Comparison of ENCODE assay signal across 8 mouse cellular contexts in the genomic region with DNA sequence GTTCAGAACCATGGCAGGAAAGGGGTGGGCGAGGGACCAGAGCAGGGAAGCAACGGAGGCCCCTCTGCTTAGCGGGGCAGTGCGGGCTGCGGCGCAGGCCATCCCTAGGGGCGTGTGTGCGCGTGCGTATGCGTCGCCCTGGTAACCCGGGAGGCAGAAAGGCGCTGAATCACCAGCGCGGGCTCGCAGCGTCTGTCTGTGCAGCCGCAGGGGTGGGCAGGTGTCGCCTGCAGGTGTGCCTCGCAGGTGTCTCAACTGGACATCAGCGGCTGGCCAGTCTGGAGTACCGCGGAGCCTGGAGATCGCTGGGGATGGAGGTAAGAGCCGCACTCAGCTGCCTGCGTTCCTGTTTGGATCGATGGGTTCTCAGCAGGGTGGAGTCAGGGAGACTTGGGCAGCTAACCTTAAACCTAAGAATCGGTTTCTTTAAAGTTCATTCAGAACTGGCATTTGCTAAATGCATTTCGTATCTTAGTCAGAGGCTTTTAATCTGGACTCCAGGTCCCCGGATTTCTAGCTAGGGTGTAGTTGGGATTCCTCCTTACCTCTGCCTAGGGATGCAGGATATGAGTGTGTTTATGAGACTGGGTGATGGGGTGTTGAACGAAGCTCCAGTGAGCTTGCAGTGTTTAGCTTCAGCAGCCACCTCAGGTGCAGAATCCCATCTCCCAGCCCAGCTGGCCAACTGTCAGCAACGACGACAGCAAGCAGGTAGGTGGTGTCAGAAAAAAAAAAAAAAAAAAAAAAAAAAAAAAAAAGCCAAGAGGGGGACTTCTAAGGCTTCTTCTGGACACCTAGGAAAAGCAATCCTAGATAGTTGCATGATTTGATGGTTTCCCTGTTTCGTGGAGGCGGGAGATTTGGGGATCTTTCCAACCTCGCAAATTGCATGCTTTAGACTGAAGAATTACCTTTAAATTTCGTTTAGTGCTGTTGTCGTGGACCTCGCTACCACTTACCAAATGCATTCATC. TPM values are rescaled to one million over a fixed set of nuclear protein-coding genes. Genes with fewer than 3 reads are reported as not detected.
DNase-seq lines count a peak whose midpoint lies in the region; ATAC-seq lines count a peak whose summit lies in the region.
"Had no signal": no experiment of that assay in that cellular context is flagged by ENCODE, and none has a peak within 500 bp of the region (broad histone marks: within the 10 kb centered on the region; RNA-seq: fewer than 3 reads in every experiment).

A gene (plus strand): TSS at position 153 of the 973 bp plus-strand sequence.

- H3K4me1 ChIP-seq in embryonic facial prominence, embryonic 13.5 days, result peaks cover 12% of the 10 kb centered on the region
- peaks cover 4% of the 10 kb centered on the region; the same call in 1 of the 2 replicates for H3K4me1 ChIP-seq in stomach, embryonic 14.5 days (ENCODE audit: control insufficient read depth, insufficient read depth, low read length)

- WGBS in embryonic facial prominence, embryonic 13.5 days, result 11% methylated on average over 40 of the region's 40 CpGs
- WGBS in stomach, embryonic 14.5 days, result 13% methylated on average over 40 of the region's 40 CpGs

- H3K27ac ChIP-seq in embryonic facial prominence, embryonic 13.5 days, result no peak within 1 kb of the TSS
- no peak within 1 kb of the TSS for H3K27ac ChIP-seq in stomach, embryonic 14.5 days (ENCODE audit: low read length)

- H3K9ac ChIP-seq in embryonic facial prominence, embryonic 13.5 days, result peak within 1 kb of the TSS; percentile 66
- H3K9ac ChIP-seq in stomach, embryonic 14.5 days (replicated peaks; ENCODE audit: low read depth, low read length), result peak within 1 kb of the TSS; percentile 28; the same call in 1 of the 2 replicates

- DNase-seq in Muller cell, postnatal 12 days (ENCODE audit: inconsistent ontology term), result peak; percentile 39
- DNase-seq in adrenal gland, postnatal 14 days, result peak; percentile 82
- DNase-seq in left cerebral cortex, adult 8-10 months (ENCODE audit: low spot score in 2 of 2), result peak; percentile 64

- peak within 1 kb of the TSS; percentile 52 for H3K4me3 ChIP-seq in embryonic facial prominence, embryonic 13.5 days
- peak within 1 kb of the TSS; percentile 32 for H3K4me3 ChIP-seq in stomach, embryonic 14.5 days (ENCODE audit: low read depth, low read length)

- peaks cover 11% of the 10 kb centered on the region for H3K36me3 ChIP-seq in embryonic facial prominence, embryonic 13.5 days
- peaks cover 9% of the 10 kb centered on the region; the same call in 1 of the 2 replicates for H3K36me3 ChIP-seq in stomach, embryonic 14.5 days (ENCODE audit: control insufficient read depth, insufficient read depth, low read length)

- H3K27me3 ChIP-seq in embryonic facial prominence, embryonic 13.5 days, result no peaks in the 10 kb centered on the region
- H3K27me3 ChIP-seq in stomach, embryonic 14.5 days (ENCODE audit: control insufficient read depth, insufficient read depth, low read length), result no peaks in the 10 kb centered on the region

- peak within 1 kb of the TSS; percentile 94 for H3K4me2 ChIP-seq in embryonic facial prominence, embryonic 13.5 days
- peak within 1 kb of the TSS; percentile 69 for H3K4me2 ChIP-seq in stomach, embryonic 14.5 days (replicated peaks; ENCODE audit: low read depth, low read length)

- ATAC-seq in embryonic facial prominence, embryonic 13.5 days (ENCODE audit: insufficient number of reproducible peaks, insufficient read depth, low FRiP score, low TSS enrichment, low read depth), result peak; percentile 72; the same call in 1 of the 2 replicates
- peak; percentile 75 to 80 for ATAC-seq in hematopoietic stem cell, adult 5-6 weeks (replicated peaks in 1 of 2; ENCODE audit: insufficient read depth in 1 of 2, low FRiP score in 2 of 2, low TSS enrichment in 1 of 2, low read depth in 1 of 2, poor library complexity in 2 of 2, severe bottlenecking in 2 of 2)
- peak; percentile 74 for ATAC-seq in megakaryocyte-erythroid progenitor cell, adult 5-6 weeks (replicated peaks; ENCODE audit: low FRiP score, low TSS enrichment, poor library complexity, severe bottlenecking)
- ATAC-seq in stomach, embryonic 14.5 days (ENCODE audit: insufficient number of reproducible peaks, insufficient read depth, low FRiP score, low read depth), result peak; percentile 85; the same call in 1 of the 2 replicates

- no peaks in the 10 kb centered on the region for H3K9me3 ChIP-seq in embryonic facial prominence, embryonic 13.5 days
- no peaks in the 10 kb centered on the region for H3K9me3 ChIP-seq in stomach, embryonic 14.5 days (ENCODE audit: control insufficient read depth, low read depth, low read length)

RNA-seq across cellular contexts. Expression of the gene that starts here (rescaled TPM):
- total RNA-seq in adrenal gland, postnatal 14 days (2021), result 0.83 and 1.3 TPM in 2 replicates
- polyA plus RNA-seq in embryonic facial prominence, embryonic 13.5 days (2015; fragmentation: Nextera tagmentation; extraction: Ambion mirVana), result 0.22 and 0.87 TPM in 2 replicates
- total RNA-seq in hematopoietic stem cell, adult 5-6 weeks (2017), result not detected in 2 replicates
- 10 to 100 TPM; 25.5 to 29.0 (median 27.3) TPM for total RNA-seq in left cerebral cortex, adult 8-10 months (2022)
- not detected in 2 replicates for total RNA-seq in megakaryocyte-erythroid progenitor cell, adult 5-6 weeks (2014; fragmentation: Nextera tagmentation)
- 0.38 TPM in 1 of 2 replicates, not detected in the other for total RNA-seq in megakaryocyte-erythroid progenitor cell, adult 5-6 weeks (2017)
- polyA plus RNA-seq in stomach, embryonic 14.5 days (2014; fragmentation: Nextera tagmentation; extraction: Ambion mirVana), result 0.41 and 0.64 TPM in 2 replicates
- total RNA-seq: gastrocnemius, postnatal 4 days had no signal

Comparison
In these comparisons a context has a peak if more than half of its experiments do, and no peak if none do; other contexts are left out.
1. RNA of the gene that starts here (total RNA-seq): 25.5 to 29.0 TPM in left cerebral cortex, adult 8-10 months; 0.83 to 1.3 TPM in adrenal gland, postnatal 14 days, 0.38 TPM in megakaryocyte-erythroid progenitor cell, adult 5-6 weeks and not detected in hematopoietic stem cell, adult 5-6 weeks; every median in the first group is over 10 times any median in the second.
2. Peak in ATAC-seq, H3K4me3 ChIP-seq, H3K9ac ChIP-seq and H3K4me2 ChIP-seq in embryonic facial prominence, embryonic 13.5 days; RNA of the gene not detected or under 1 TPM.
3. Peak in ATAC-seq in hematopoietic stem cell, adult 5-6 weeks; RNA of the gene not detected or under 1 TPM.
4. Peak in ATAC-seq in megakaryocyte-erythroid progenitor cell, adult 5-6 weeks; RNA of the gene not detected or under 1 TPM.
5. Peak in ATAC-seq, H3K4me3 ChIP-seq, H3K9ac ChIP-seq and H3K4me2 ChIP-seq in stomach, embryonic 14.5 days; RNA of the gene not detected or under 1 TPM.
6. Peak in every context shown above with its lines, with median percentiles within 50 percentile points of each other: DNase-seq and ATAC-seq.